Mouse (Mus musculus) spleen, postnatal 10 days (tissue): Measurements from ENCODE around the gene Rarg.

Source experiments
- DNase-seq, 2 experiments: peaks; one replicate each; pipeline ENCODE4 v3.0.0; 2021 to 2022; ENCODE audit warnings: low spot score in 2 of 2

The Rarg gene

DNA sequence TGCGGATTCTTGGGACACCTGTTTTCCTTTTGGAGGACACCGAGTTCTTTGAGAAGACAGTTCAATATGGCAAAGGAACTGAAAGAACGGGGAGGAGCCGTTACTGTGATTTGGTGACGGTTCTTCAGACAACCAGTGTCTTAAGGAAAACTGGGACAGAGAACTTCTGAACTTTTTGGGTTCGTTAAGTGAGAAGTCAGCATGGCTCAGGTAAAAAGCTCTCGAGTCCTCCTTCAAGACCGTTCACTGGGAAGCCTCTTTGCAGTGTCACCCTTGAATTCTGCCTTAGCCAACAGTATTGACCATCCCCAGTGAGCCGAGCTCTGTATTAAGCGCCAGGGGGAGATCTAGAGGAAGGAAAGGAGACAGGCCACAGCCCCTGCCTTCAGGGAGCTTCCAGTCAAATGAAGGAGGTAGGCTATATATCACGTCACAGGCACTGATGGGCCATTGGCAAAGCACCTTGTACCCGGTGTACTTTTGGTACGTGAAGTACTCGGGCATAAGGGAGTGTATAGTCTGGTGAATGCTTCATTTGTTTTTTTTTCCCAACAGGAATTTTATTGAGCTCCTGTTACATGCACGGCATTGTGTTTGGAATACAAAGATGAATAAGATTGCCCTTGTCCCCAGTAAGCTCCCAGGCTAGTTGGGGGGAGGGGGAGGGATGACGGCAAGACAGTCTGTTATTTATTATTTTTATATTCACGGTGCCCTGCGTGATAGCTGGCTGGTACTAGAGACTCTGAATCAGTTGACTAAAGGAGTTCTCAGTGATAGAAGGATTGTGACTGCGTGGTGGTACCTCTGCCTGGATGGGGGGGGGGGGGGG lies 52.4 kb downstream of the Rarg start, which contains the start of gene Csad:
Csad (minus strand) TSS at position 51 of the 832 bp plus-strand sequence.
- no peak for DNase-seq

DNA sequence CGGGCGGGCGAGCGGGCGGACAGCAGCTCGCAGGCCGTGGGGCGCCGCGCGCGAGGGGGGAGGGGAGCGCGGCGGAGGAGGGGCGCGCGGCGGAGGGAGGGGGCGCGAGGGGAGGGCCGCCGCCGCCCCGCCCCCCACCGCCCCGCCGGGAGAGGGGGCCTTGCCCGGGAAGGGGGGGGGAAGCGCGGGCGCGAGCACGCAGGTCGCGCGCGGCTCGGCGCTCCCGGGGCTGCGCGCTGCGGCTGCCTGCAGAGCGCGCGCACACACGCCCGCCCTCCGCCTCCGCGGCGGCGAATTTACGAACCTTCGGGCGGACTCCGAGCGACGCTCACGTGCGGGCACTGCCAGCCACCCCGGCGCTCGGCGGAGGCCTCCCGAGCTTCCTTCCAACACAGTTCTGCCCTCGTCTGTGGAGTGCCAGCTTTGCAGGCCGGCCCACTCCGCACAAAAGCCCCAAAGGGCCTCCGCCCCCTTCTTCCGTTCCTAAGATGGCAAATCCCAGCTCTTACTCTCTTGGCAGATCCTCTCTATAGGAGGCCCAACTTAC lies 53.4 kb downstream of the Rarg start:
- DNase-seq: peak; percentile 53 to 75

DNA sequence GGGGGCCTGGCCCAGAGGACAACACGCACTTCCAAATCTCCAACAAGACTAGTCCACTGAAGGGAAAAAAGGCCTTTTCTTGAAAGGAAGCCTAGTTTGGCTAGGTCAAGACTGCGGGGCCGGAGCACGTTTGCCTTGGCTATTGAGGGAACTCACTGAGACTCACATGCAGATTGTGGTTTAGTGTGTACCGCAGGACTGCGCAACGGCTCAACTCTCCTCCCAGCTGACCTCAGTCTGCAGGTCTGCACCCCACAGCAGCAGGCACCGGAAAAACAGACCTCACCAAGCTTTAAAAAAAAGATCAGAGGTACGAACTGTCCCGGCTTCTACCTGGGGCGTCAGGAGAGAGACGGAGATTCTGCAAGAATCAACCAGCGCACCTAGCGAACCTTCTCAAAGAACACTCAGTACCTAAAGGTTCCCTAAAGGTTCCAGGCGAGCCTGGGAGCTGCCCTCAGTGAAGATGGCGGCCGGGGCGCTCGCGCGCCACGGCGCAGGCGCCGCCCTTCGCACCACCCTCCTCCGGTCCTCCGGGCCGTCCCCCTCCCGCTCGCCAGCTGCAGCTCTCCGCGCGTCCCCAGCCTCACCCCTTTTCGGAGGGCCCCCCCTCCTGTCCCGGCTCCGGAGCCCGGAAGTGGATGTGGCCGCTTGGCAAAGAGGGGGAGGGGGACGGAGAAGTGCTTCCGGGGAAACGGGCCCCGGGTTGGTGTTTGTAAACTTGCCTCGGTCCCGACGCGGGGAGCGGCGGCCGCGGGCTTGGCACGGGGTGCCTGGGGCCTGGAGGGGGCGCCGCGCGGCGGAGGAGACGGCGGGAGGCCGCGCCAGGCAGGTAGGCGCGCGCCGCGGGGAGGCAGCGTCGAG lies 54.1 kb downstream of the Rarg start, which contains the start of gene Zfp740:
Zfp740 (plus strand) TSS at position 279 of the 864 bp plus-strand sequence.
- DNase-seq: peak; percentile 87 to 94

DNA sequence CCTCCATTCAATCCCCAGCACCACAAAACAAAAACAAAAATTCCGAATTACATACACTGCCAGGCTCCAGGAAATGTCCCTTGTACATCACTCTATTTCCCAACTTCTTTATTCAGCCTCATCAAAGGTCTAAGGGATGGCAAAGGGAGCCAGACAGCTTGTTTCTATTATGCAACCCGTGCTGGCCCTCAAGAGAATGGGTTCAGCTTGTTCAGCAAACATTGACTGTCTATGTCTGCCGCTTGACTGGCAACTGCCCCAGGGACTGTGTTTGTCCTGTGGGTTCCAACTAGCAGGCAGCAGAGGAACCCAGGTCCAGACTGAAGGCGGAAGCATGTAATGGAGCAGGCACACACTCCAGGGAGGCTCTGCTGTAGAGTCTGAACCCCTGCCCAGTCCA lies 58.5 kb downstream of the Rarg start:
- DNase-seq: no peak

DNA sequence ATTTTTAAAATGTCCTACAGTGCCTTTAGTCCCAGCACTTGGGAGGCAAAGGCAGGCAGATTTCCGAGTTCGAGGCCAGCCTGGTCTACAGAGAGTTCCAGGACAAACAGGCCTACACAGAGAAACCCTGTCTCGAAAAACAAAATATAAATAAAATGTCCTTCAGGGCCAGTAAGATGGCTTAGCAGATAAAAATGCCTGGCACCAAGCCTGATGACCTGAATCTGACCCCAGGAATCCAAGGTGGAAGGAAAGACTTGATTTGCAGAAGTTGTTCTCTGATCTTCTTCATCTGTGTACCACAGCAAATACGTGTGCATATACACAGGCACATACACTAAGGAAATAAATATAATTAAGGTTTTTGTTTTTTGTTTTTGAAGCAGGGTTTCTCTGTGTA lies 61.9 kb downstream of the Rarg start:
- DNase-seq: no peak

DNA sequence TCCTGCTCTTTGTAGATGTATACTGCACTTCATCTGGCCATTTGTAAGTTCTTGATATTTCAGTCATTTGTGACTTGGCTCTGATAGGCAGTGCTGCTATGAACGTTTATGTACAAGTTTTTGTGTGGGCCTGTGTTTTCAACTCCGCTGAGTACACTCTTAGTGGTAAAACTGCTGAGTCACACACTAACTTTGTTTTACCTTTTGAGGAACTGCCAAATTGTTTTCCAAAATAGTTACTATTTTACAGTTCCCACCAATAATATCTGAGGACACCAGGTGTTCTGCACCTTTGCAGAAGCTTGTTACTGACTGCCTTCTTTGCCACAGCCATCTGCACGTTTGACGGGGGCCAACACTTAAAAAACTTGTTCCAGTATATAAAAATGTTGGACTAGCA lies 62.9 kb downstream of the Rarg start:
- DNase-seq: no peak

DNA sequence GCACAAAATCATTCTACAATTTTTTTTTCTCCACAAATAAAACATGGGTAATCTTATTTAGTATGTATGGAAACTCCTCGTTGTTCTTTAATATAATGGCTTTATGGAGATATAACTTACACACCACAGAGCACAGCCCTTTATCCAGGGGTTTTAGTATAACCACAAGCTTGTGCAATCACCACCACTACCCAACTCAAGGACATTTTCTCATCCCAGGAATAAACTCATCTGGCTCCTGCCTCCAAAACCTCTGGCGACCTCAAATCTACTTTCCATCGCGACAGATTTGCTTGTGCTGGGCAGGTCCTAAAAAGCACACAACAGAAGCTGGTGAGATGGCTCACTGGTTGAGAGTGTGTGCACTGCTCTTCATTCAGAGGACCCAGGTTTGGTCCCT lies 63.7 kb downstream of the Rarg start:
- DNase-seq: no peak

DNA sequence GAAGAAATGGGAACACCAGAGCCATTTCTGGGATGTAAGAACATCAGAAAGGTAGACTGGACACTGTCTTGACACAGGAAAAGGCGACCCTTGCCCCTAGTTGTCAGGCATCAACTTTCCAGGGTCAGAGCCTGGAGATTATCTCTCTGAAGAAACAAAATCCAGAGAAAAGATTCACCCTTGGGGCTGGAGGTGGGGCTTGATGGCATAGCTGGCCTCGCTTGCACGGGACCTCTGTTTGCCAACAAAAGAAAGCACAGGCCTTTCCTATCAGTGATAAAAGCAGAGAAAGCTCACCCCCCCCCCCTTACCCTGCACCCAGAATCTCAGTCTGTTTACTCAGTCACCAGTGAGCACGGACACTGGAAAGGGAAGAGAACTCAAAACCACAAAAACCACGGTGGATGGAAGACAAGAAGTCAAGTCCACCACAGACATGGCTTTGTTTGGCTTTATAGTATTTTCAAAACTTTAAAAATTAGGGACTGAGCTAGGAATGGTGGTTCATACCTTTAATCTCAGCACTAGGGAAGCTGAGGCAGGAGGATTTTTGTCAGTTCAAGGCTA lies 64.4 kb downstream of the Rarg start:
- no peak for DNase-seq

DNA sequence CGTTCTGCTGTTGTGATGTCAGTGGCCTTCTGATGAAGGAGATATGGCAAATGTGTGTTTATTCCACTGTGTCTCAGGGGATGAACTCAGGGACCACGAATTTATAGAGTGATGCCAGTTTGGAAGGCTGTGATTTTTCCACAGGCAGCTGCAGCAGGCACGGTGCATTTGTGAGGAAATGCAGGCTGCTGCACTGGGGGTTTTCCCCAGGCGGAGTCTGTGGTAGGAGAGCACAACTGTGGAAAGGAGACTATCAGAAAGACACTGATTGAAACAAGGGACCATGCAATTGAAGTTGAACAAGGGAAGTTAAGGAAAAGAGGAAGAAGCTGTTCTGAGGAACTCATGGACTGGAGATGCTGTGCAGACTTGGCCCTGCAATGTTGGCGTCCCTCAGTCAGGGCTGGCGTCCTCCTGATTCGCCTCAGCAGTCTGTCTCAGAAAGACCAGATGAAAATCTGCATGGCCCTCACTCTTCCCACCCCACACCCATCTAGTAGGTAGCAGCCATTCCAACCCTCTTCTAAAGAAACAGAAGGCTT lies 65.0 kb downstream of the Rarg start:
- DNase-seq: no peak

DNA sequence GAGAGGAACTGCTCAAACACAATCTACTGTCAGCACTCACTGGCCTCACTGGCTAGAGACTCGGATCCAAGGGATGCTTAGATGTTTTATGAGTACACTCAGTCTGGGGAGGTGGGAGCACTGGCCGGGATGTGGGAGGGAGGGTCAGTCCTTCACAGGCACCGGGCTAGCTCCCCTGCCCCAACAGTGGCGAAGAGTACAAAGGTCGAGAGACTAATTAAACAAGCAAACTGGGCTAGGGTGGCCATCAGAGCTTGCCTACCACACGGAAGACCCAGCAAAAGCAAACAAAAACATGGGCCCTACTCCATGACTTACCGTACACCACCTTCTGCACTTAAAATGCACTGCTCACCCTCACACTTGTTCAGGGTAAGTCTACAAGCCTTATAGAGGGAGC lies 65.6 kb downstream of the Rarg start:
- no peak for DNase-seq

DNA sequence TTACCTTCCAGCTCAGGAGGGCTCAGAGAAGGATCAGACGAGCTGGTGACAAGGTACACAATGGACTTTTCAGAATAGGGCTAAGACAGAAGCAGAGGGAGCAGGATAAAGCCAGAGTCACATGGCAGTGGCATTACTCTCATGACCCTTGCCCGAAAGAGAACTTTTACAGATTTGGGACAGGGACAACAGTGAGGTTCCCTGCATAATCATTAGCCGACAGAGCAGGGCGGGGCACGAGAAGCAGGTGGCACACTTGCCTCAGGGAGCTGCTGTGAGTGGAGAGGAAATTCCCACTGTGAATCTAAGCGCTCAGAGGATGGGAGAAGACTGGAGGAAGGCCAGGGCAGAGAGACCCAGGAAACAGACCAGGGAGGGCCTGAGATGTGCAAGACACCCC lies 68.4 kb downstream of the Rarg start:
- DNase-seq: no peak

DNA sequence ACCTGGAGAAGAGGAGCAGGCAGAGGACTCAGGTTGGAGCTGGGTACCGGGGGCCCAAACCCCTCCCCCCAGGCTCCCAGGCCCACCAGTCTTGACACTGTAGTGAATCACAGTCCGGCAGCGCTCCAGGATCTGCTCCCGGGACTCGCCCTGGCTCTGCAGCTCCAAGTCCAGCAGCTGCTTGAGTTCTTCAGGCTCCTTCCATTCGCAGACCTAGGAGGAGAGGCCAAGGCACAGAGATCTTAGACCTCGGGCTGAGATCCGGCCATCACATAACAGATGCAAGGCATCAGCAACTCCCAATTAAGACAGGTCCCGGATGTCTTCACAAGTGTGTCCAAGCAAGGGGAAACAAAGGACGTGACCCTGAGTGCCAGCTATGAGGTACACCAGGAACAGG lies 69.2 kb downstream of the Rarg start:
- DNase-seq: no peak

DNA sequence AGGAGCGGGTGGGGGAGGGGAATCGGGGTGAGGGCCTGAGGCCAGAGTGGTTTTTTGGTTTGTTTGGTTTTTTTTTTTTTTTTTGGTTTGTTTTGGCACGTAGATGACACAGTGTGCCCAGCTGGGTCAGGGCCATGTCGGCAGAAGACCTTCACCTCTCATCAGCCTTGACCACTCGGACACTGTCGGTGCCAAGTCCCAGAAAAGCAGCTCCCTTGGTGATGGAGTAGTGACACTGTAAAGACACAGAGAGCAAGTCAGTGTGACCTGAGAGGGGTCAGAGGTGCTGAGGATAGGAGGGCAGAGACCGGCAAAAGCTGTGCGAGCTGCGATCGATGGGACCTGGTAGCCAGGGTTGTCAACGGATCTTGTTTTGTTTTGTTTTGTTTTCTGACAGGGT lies 71.1 kb downstream of the Rarg start:
- DNase-seq: no peak
